Mouse (Mus musculus) left cerebral cortex, postnatal 4 days (tissue): ENCODE data around the gene Rad23a. TPM values are rescaled to one million over a fixed set of nuclear protein-coding genes. Genes with fewer than 3 reads are reported as not detected.
A peak's percentile ranks its signal among the peaks of the same experiment; 100 is the strongest.

Experiments
- DNase-seq: peaks from one replicate; pipeline ENCODE4 v3.0.0-alpha.2; 2022
- intact Hi-C: fragments of 180-260 bp; cut with DNase I; formaldehyde crosslinking; loops from one replicate; pipeline ENCODE4 v1.15.1; 2025
- total RNA-seq, 2 experiments: library from RNA; stranded (reverse); gene quantifications; 2 replicates each; pipeline ENCODE4 v1.2.3; 2021

The Rad23a gene
- total RNA-seq, result 10 to 100 TPM; 44.1 to 49.7 TPM

DNA sequence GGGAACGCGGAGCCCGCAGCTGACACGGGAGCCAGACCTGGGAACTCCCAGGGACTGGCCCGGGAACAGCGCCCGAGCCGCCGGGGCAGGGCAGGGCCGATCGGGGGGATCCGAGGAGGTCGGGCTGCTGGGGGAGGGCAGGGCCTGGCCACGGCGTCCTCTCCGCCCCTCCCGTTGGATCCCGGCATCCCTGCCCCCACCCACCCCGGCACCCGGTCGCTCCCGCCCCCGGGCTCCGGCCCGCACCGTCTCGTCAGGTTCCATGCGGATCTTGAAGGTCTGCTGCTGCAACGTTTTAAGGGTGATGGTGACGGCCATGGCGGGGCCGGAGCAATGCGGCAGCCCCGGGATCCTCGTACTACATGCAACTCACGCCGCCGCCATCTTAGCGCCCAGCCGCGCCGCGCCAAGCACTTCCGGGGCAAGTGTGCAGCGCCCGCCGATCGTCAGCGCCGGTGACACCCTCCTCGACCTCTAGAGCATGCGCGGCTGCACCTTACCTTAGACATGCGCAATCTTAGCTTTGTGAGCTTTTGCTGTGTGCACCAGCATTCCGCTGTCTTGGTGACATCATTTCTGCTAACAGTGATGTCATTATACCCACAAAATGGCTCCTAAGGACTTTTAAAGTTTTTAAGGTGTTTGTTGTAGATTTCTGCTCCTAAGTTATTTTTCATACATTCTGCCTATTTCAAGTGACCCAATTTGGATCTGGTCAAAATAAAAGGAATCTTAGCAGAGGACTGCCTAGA, at the start of gene Rad23a:
Rad23a (minus strand) TSS at position 418 of the 752 bp plus-strand sequence.
- intact Hi-C loops, result no loop called here
- peak; percentile 93 for DNase-seq

DNA sequence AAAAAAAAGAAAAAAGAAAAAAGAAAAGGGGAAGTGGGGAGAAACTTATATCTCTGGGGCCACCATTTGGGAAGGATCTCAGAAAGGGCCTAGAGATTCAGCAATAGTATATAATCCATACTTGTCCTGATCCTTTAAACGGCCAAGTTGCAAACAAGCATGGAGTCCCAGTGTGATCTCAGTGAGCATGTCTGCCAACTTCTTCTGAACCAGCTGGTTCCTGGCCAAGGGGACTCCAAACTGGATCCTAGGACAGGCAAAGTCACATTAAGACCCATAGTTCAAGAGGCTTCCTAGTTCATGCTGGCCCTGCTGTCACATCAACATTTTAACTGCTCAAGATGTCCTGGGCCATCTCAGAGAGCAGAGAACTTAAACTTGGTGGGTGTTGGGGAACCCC, 48.7 kb upstream of the Rad23a start:
- intact Hi-C loops, result no loop called here
- no peak for DNase-seq

DNA sequence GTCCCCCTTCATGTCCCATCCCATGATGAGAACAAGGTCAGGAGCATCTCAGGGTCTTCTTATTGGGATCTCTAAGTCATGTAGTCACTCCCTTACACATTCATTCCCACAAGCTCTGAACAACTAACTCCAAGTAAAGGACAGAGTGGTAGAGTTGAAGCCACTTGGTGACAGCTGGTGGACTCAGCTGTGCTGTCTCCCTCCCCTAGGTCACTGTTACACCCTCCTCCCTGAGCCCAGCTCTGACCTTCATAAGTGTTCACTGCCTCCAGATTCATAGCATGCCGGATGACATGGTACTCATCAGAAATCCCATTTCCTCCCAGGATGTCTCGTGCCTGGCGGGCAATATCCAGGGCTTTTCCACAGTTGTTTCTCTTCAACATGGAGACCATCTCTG, 47.8 kb upstream of the Rad23a start:
- intact Hi-C loops, result no loop called here
- no peak for DNase-seq

DNA sequence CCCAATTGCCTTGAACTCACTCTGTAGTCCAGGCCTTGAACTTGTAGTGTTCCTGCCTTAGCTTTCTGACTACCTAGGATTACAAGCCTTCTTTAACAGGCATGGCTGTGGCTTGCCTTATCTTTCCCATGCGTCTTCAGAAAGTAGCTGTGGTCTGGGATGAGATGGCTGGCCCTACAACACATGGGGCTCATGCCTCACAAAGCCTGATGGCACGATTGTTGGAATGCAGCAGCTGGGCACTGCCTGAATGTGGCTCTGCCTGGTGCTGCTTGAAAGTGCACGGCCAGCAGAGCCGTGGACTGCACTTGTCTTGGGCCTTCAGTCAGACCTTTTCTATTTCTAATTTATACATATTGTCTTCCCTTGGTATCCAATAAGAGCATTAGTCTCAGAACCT, 44.3 kb upstream of the Rad23a start:
- intact Hi-C loops, result no loop called here
- no peak for DNase-seq

DNA sequence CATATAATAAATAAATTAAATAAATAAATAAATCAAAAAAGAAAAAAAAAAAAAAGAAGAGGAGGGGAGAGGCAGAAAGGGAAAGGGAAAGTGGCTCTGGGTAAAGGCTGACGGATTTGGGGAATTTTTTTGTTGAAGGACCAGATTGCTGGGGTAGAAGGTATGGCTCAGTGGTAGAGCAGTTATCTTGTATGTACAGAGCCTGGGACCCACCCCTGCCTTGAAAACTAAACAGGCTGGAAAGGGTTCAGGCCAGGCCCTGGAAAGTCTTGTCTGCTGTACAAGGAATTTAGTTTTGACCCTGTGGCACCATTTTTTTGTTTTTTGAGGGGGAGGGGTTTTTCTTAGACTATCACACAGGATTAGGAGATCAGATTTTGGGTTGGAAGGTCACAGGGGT, 38.5 kb upstream of the Rad23a start:
- intact Hi-C loops, result no loop called here
- DNase-seq, result no peak

DNA sequence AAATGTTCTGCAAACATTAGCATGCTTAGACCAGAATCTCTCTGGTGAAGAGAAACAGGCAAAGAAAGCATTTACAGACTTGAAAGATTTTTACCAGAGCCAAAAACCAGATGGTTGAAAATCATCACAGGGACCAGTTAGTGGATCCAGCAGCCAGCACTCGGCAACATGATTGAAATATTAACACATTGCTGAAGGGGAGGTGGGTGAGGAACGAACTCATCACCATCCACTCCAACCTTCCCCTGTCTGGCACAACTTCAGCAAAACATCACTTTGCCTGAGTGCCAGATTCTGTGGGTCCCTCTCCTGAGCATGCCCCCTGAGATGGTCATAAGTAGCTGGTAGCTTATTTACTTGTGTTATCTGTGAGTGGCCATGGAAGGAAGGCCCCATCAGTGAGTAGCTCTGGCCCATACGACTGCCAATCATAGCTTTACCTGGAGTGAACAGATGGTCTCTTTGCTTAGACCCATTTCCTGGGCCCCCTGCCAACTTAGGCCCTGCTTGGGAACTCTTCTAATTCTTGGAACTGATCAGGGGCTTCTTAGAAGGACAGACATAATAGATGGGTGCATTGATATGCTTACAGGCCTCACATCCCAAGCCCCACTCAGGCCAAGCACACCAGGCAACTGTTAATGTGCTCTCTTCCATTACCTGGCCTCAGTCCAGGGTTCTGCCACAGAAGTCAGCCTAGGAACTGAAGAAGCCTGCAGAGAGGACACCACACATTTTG, 37.0 kb upstream of the Rad23a start:
- DNase-seq, result peak; percentile 80
- intact Hi-C loops, result no loop called here

DNA sequence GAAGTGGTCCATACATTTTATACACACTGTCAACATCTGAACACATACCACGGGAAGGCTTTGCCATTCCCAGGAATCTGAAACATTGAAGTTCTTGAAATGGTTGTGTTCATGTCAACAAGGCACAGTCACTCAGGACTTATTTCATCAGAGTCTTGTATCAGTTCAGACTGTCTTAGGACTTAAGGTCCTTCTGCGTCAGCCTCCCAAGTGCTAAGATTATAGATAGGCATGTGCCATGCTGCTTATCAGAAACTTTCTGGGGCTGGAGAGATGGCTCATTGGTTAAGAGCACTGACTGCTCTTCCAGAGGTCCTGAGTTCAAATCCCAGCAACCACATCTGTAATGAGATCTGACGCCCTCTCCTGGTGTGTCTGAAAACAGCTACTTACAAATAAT, 33.9 kb upstream of the Rad23a start:
- intact Hi-C loops, result no loop called here
- no peak for DNase-seq

DNA sequence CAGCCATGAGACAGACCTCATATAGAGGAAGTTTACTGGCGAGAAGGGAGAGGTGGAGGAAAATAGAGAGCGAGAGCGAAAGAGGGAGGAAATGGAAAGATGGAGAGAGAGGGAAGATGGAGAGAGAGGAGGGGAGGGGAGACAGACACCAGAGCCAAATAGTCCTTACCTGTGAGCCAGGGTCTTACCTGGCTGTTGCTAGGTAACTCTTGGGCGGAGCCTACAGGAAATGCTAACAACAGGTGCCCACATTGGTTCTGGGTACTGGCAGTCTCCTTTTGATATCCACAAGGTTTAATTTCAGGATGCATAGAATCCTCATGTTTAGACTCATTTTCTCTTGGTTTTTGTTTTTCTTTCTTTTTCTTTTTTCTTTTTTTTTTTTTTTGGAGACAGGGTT, 32.6 kb upstream of the Rad23a start:
- DNase-seq, result no peak
- intact Hi-C loops, result no loop called here

DNA sequence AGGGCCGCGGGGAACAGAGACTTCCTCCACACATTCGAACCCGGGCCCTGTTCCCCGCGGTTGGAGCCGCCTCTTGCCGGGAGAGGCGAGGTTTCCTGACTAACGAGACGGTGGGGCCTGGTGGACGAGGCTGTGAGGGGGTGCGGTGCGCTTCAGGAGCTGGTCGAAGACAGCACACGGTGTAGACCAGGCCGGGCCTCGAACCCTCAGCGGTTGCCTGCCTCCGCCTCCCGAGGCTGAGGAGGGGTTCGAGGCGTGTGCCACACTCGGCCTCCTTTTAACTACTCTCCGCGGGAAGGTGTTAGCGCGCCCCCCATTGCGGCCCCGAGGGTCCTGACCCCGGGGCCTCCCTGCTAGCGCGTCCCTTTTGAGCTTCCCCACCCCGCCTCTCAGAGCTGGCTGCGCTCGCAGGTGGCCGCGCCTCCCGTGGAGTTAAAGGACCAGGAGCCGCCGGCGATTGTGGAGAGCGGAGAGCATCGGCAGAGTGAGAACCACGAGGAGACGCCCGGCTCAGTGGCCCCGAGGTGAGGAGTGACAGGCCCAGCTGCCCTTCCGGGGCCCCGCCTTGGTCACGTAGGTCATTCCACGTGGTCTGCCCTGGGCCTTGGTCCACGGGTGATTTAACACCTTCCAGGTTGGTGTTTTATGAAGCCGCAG, 32.0 kb upstream of the Rad23a start:
- peak; percentile 27 for DNase-seq
- intact Hi-C loops, result no loop called here

DNA sequence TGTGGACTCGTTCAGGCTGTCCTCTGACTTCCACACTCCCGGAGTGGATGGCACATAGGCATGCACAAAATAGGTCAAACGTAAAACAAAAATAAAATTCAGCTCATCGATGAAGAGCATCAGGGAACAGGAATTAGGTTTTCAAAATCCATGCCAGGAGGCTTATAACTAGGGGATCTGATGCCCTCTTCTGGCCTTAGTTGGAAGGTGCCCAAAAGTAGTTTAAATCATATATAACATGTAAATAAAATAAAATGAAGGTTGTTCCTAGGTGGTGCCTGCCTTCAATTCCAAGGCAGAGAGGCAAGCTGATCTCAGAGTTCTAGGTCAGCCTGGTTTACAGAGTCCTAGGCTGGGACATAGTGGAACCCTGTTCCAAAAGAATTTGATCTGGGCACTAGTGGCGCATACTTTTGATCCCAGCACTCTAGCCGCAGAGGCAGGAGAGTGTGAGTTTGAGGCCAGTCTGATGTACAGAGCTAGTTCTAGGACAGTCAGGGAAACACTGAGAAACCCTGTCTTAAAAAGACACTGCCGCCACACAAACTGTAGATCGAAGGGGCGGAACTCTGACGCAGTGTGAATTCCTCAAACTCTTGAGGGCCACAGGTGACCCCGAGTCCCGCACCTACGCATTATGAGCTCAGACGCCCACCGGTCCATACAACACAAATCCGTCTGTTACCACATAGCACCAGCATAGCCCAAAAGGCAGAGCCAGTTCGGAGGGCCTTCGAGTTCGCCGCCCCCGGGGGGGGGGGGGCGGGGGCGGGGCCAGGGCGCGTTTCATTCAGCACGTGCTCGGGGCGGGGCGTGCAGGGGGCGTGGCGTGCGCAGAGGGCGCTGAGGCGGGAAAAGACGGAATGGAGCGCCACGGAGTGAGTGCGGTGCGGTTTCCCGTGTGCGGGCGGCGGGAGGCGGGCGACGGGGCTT, 31.2 kb upstream of the Rad23a start, which contains the start of gene Syce2:
Syce2 (plus strand) TSS at position 736 of the 933 bp plus-strand sequence.
- intact Hi-C loops, result no loop called here
- DNase-seq, result peak; percentile 74

DNA sequence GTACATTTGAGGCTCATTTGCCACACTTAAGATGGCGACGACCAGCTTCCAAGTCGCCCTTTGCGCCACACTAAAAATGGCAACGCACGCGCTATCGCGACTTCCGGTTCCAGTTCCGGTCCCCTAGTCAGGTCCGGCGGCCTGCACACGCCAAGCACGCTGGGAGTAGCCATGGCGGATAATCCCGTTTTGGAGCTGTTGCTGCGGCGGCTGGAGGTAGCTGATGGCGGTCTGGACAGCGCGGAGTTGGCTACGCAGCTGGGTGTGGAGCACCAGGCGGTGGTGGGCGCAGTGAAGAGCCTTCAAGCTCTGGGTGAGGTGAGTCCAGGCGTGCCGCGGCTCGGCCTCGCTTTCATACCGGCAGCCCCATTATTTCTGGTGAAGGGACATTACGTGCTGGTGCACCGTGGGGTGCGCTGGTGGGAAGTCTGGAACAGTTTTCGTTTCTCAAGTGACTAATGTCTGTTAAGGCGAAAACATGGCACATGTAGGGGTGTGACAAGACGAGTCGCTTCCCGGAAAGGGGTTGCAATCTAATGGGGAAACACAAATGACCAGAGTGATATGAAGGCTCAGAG, 16.5 kb upstream of the Rad23a start, which contains the start of gene Farsa:
Farsa (plus strand) TSS at position 126 of the 578 bp plus-strand sequence.
- peak; percentile 93 for DNase-seq
- intact Hi-C loops, result loop anchor here (5.0 kb wide), 1 partner anchor 105 kb away; no protein-coding TSS in a partner anchor

DNA sequence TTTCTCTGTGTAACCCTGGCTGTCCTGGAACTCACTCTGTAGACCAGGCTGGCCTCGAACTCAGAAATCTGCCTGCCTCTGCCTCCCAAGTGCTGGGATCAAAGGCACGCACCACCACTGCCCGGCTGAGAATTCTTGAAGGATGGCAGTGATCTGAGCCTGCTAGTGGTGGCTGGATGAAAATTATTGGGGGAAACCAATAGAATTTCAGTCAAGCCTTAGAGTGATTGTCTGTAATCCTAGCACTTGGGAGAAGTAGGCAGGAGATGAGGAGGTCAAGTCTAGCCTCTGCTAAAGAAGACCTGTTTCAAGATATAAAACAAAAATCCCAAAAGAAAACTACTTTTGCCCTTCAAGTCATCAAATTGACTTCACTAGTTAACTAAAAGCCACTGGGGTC, 16.0 kb upstream of the Rad23a start:
- DNase-seq, result no peak

DNA sequence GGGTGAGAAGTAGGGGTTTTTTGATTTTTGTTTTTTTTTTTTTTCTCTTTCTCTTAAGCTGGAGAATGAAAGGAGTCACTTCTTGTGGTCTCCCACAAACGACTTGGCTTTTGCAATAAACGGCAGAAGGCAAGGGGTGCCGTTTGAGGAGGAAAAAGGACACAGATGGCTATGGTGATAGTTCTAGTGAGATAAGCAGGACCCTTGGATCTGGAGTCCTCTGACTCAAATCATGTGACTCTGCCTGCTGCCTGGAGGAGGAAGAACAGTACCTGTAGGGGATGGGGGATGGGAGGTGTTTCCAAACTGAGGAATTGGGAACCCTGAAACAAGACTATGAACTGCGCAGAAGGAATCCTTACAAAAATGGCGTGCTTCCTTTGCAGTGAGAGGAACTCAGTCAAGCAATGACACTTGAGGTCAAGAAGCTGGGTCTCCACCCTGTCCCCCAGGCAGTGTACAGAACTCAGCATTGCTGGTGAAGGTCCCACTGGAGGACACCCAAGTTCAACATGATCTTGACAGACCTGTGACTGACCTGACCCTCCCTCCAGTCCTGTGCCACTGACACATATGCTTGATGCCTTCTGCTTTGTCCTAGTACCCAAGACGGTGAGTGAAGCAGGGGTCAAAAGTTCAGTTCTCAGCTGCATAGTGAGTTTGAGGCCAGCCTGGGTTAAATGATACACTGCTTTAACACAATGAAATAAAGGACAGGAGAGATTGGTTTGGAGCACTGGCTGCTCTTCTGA, 7.4 kb upstream of the Rad23a start:
- intact Hi-C loops, result no loop called here
- DNase-seq, result no peak

More for the DNA sequence above, 16.0 kb upstream of the Rad23a start:
- intact Hi-C loops, result loop anchor here (5.0 kb wide), 1 partner anchor 106 kb away; no protein-coding TSS in a partner anchor

DNA sequence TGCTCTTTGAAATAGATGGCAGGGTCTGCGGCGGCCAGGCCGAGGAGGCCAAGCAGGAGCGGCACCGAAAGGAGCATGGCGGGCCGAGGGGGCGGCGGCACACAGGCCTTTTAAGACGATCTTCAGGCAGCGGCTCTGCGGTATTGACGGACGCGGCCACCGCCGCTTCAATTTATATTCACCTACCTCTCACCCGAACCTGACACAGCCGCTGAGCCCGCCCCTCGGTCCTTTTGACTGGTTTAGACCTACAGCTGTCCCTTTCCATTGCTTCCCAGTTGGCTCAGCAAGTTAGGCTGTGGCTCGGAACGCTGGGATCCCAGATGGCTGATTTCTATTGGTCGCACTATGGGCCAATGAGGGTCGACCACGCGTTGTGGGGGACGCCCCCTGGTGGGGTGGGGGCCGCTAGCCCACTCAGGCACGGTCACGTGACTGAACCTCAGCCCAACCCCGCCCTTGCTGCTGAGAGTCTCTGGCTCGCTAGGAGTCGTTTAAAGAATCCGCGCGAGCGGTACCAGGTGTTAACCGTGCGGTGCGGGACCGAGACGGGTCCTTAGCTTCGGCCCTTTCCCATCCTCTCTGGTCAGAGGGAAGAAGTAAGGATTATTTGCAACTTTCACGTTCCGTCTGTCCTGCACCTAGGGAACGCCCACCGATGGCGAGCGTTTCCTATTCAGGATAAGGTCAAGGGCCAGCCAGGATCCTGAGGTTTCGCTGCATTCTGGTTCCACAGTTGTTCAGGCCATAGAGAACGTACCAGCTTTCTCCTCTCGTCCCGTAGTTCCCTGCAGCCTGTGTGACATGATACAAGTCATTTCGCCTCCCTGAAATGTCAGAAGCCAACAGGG, 6.5 kb upstream of the Rad23a start, which contains the start of gene Calr:
Calr (minus strand) TSS at position 213 of the 851 bp plus-strand sequence.
- DNase-seq, result peak; percentile 100
- intact Hi-C loops, result no loop called here

DNA sequence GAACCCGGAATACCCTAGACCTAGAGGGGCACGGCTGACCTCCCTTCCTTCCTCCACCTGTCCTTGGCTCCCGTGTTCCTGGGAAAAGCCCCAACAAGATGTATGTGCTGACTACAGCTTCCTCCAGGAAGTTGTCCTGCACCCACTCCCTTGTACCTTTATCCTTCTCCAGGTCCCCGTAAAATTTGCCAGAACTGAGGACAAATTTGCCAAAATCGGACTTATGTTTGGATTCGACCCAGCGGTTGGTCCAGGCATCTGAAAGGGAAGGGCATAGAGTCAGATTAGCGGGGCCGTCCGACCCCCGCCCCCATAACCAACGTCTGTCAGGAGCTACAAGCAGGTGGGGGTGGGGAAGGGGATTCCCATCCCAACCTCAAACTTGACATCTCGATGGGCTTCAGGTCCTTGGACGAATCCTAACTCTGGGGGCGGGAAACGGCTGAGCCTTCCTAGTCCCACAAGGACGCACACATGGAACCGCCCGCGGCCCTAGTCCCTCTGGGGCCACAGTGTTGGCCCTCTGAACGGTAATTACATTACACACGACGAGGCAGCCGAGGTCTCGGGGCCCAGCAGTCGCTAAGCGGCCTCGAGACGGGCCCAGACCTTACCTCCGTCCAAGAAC, 5.7 kb upstream of the Rad23a start:
- peak; percentile 45 for DNase-seq
- intact Hi-C loops, result no loop called here

DNA sequence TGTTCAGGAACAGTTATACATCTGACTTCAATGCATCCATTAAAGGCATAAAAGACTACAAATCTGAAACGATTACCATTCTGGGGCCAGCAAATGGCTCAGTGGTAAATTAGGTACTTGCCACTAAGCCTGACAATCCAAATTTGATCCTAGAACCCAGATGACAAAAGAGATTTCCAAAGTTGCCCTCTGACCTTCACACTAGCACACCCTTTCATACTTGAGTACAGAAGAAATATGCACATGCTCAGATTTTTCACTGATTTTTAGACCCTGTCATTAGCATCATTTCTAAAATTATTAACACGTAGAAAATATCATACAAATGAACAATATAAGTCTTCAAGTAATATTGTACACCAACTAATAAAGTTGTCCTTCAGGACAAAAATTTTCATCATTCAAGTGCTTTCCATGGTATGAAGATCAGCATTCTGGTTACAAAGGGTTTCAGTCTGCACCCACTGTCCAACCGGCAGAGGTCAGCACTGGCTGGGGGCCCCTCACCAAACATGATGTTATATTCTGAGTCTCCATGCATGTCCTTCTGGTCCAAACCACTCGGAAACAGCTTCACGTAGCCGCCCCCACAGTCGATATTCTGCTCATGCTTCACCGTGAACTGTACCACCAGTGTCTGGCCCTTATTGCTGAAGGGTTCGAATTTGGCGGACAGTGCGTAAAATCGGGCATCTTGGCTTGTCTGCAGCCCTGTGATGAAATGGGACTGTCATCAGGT, 5.1 kb upstream of the Rad23a start:
- intact Hi-C loops, result no loop called here

More for the DNA sequence above, 5.1 kb upstream of the Rad23a start:
- DNase-seq, result peak; percentile 67
